In genomic region chr13:42052696-42053541, GRCm38 (mm10) we compare ENCODE assay signal across 8 mouse cellular contexts. TPM values are rescaled to one million over a fixed set of nuclear protein-coding genes. Genes with fewer than 3 reads are reported as not detected.
DNase-seq lines count a peak whose midpoint lies in the region; ATAC-seq lines count a peak whose summit lies in the region.

No protein-coding gene starts in this region.

- peak overlapping the region; percentile 90 for H3K4me3 ChIP-seq in hindbrain, embryonic 14.5 days (replicated peaks; ENCODE audit: low read length)

- ATAC-seq in hindbrain, embryonic 14.5 days (ENCODE audit: low FRiP score), result peak; percentile 81

- no peaks in the 10 kb centered on the region for H3K27me3 ChIP-seq in hindbrain, embryonic 14.5 days (ENCODE audit: control insufficient read depth, insufficient read depth, low read length)

- peak overlapping the region; percentile 98 for H3K27ac ChIP-seq in hindbrain, embryonic 14.5 days

- H3K36me3 ChIP-seq in hindbrain, embryonic 14.5 days (replicated peaks; ENCODE audit: control insufficient read depth, insufficient read depth), result peaks cover 22% of the 10 kb centered on the region

- peak; percentile 93 for DNase-seq in T-cell, adult 2 months (ENCODE audit: low spot score)
- peak; percentile 79 for DNase-seq in cerebellum, adult 9-11 months
- DNase-seq in frontal cortex, postnatal 25 days (ENCODE audit: low spot score in 2 of 2), result peak; percentile 27 to 45
- DNase-seq in hindbrain, embryonic 14.5 days (ENCODE audit: low spot score), result peak; percentile 81
- peak; percentile 55 to 71 for DNase-seq in left cerebral cortex, adult 18-20 months (ENCODE audit: low spot score in 2 of 2)
- DNase-seq in lung, postnatal 36 days, result peak; percentile 78
- peak; percentile 81 for DNase-seq in retina, embryonic 14.5 days (ENCODE audit: low spot score)
- peak; percentile 75 for DNase-seq in thymus, postnatal 25 days

- under 1% methylated on average over 37 of the region's 41 CpGs for WGBS in hindbrain, embryonic 14.5 days

- no peaks in the 10 kb centered on the region for H3K9me3 ChIP-seq in hindbrain, embryonic 14.5 days (ENCODE audit: control insufficient read depth, low read length)

- peak overlapping the region; percentile 95 for H3K9ac ChIP-seq in hindbrain, embryonic 14.5 days

- H3K4me2 ChIP-seq in hindbrain, embryonic 14.5 days (replicated peaks), result peak overlapping the region; percentile 92

- H3K4me1 ChIP-seq in hindbrain, embryonic 14.5 days (replicated peaks; ENCODE audit: control insufficient read depth, insufficient read depth, low read length), result peaks cover 19% of the 10 kb centered on the region; the same call in 1 of the 2 replicates

RNA-seq across cellular contexts. Expression of gene Hivep1, which starts 1.1 kb away (rescaled TPM):
- 21.8 and 23.0 TPM in 2 replicates for polyA plus RNA-seq in hindbrain, embryonic 14.5 days (2014; fragmentation: Nextera tagmentation; extraction: Ambion mirVana)
- 10 to 100 TPM; 69.0 to 78.6 TPM for total RNA-seq in left cerebral cortex, adult 18-20 months (2021)

Comparison
In these comparisons a context has a peak if more than half of its experiments do, and no peak if none do; other contexts are left out.
1. Peak in every context shown above with its lines: DNase-seq, ATAC-seq, H3K4me3 ChIP-seq and H3K27ac ChIP-seq.
2. DNase-seq: peak in every context shown above with its lines; median percentile 93 in T-cell, adult 2 months; 81 in hindbrain, embryonic 14.5 days; 81 in retina, embryonic 14.5 days; 79 in cerebellum, adult 9-11 months; 78 in lung, postnatal 36 days; 75 in thymus, postnatal 25 days; 63 in left cerebral cortex, adult 18-20 months; 36 in frontal cortex, postnatal 25 days.